Mouse (Mus musculus) urinary bladder, postnatal 10 days (tissue): ENCODE measurements around the gene Ttc39b.

Experiments
- DNase-seq: peaks from one replicate; pipeline ENCODE4 v3.0.0; 2022; ENCODE audit warnings: low spot score

Gene Ttc39b

GRCm38 (mm10) chr4:83228664-83229283 is 95.3 kb downstream of the Ttc39b start:
- no peak for DNase-seq

- DNase-seq, result no peak
These were observed 96.0 kb downstream of the Ttc39b start for GRCm38 (mm10) chr4:83228073-83228472.

- DNase-seq, result no peak
These were observed 98.3 kb downstream of the Ttc39b start for GRCm38 (mm10) chr4:83225633-83226360.

GRCm38 (mm10) chr4:83224242-83224641 is 99.8 kb downstream of the Ttc39b start:
- no peak for DNase-seq

- DNase-seq, result no peak
These were observed 100.9 kb downstream of the Ttc39b start for GRCm38 (mm10) chr4:83223197-83223596.

- DNase-seq, result no peak
These were observed 103.1 kb downstream of the Ttc39b start for GRCm38 (mm10) chr4:83220761-83221557.

- DNase-seq, result no peak
These were observed 104.8 kb downstream of the Ttc39b start for GRCm38 (mm10) chr4:83219253-83219652.

GRCm38 (mm10) chr4:83217128-83217527 is 106.9 kb downstream of the Ttc39b start:
- DNase-seq, result no peak

- no peak for DNase-seq
These were observed 107.7 kb downstream of the Ttc39b start for GRCm38 (mm10) chr4:83216381-83216780.

- no peak for DNase-seq
These were observed 108.3 kb downstream of the Ttc39b start for GRCm38 (mm10) chr4:83215776-83216175.

- no peak for DNase-seq
These were observed 109.1 kb downstream of the Ttc39b start for GRCm38 (mm10) chr4:83214822-83215558.

- no peak for DNase-seq
These were observed 110.3 kb downstream of the Ttc39b start for GRCm38 (mm10) chr4:83213752-83214151.

- no peak for DNase-seq
These were observed 112.3 kb downstream of the Ttc39b start for GRCm38 (mm10) chr4:83211709-83212108.

- no peak for DNase-seq
These were observed 113.6 kb downstream of the Ttc39b start for GRCm38 (mm10) chr4:83210437-83210836.

- no peak for DNase-seq
These were observed 117.1 kb downstream of the Ttc39b start for GRCm38 (mm10) chr4:83206803-83207586.

- no peak for DNase-seq
These were observed 117.6 kb downstream of the Ttc39b start for GRCm38 (mm10) chr4:83206416-83206802.

GRCm38 (mm10) chr4:83199391-83199790 is 124.7 kb downstream of the Ttc39b start:
- DNase-seq, result no peak

- DNase-seq, result no peak
These were observed 125.9 kb downstream of the Ttc39b start for GRCm38 (mm10) chr4:83198123-83198522.

GRCm38 (mm10) chr4:83189736-83190135 is 134.3 kb downstream of the Ttc39b start:
- DNase-seq, result no peak

- no peak for DNase-seq
These were observed 136.7 kb downstream of the Ttc39b start for GRCm38 (mm10) chr4:83187324-83187723.

- no peak for DNase-seq
These were observed 137.6 kb downstream of the Ttc39b start for GRCm38 (mm10) chr4:83186448-83186847.
